Comparison of ENCODE assay signal across 23 mouse cellular contexts in genomic region chr6:120938763-120939450, GRCm38 (mm10).
"Had no signal": no experiment of that assay in that cellular context is flagged by ENCODE, and none has a peak within 500 bp of the region (broad histone marks: within the 10 kb centered on the region; RNA-seq: fewer than 3 reads in every experiment).

No protein-coding gene starts in this region.

- DNase-seq: gastrocnemius, postnatal 14 days; gastrocnemius, postnatal 36 days; heart, adult 11 months; heart, adult 2 months; heart, postnatal 14 days; heart, postnatal 36 days; kidney, adult 11 months; kidney, adult 2 months; kidney, adult 9 months; kidney, postnatal 14 days; kidney, postnatal 36 days; left cerebral cortex, postnatal 4 days had no signal

- H3K4me3 ChIP-seq: heart, adult 2 months; heart, embryonic 13.5 days; heart, embryonic 15.5 days; hindbrain, embryonic 13.5 days; hindbrain, embryonic 15.5 days; kidney, embryonic 15.5 days; limb, embryonic 13.5 days; limb, embryonic 15.5 days had no signal

- H3K9me3 ChIP-seq: heart, embryonic 13.5 days; heart, embryonic 15.5 days; hindbrain, embryonic 13.5 days; hindbrain, embryonic 15.5 days; kidney, embryonic 15.5 days; limb, embryonic 13.5 days; limb, embryonic 15.5 days had no signal

- H3K9ac ChIP-seq: heart, embryonic 13.5 days; heart, embryonic 15.5 days; hindbrain, embryonic 13.5 days; hindbrain, embryonic 15.5 days; kidney, embryonic 15.5 days; limb, embryonic 13.5 days; limb, embryonic 15.5 days had no signal

- H3K4me1 ChIP-seq: heart, embryonic 13.5 days; heart, embryonic 15.5 days; hindbrain, embryonic 13.5 days; hindbrain, embryonic 15.5 days; limb, embryonic 13.5 days; limb, embryonic 15.5 days had no signal

- H3K4me2 ChIP-seq: heart, embryonic 11.5 days; heart, embryonic 13.5 days; heart, embryonic 15.5 days; hindbrain, embryonic 13.5 days; hindbrain, embryonic 15.5 days; kidney, embryonic 15.5 days; limb, embryonic 13.5 days; limb, embryonic 15.5 days had no signal

- ATAC-seq: hindbrain, postnatal 0 days; intestine, embryonic 16.5 days had no signal

- H3K27ac ChIP-seq: heart, adult 2 months; heart, embryonic 13.5 days; heart, embryonic 15.5 days; hindbrain, embryonic 13.5 days; hindbrain, embryonic 15.5 days; hindbrain, postnatal 0 days; kidney, embryonic 15.5 days; kidney, postnatal 0 days; limb, embryonic 13.5 days; limb, embryonic 15.5 days had no signal

- H3K27me3 ChIP-seq: heart, embryonic 13.5 days; heart, embryonic 15.5 days; hindbrain, embryonic 13.5 days; hindbrain, embryonic 15.5 days; kidney, embryonic 15.5 days; limb, embryonic 13.5 days; limb, embryonic 15.5 days had no signal
